Comparison of ENCODE assay signal across 7 mouse cellular contexts in genomic region chr3:60502155-60502987, GRCm38 (mm10). TPM values are rescaled to one million over a fixed set of nuclear protein-coding genes. Genes with fewer than 3 reads are reported as not detected.
A peak's percentile ranks its signal among the peaks of the same experiment; 100 is the strongest.
DNase-seq lines count a peak whose midpoint lies in the region; ATAC-seq and TF ChIP-seq lines count a peak whose summit lies in the region.

No protein-coding gene starts in this region.

- no peak for TF ChIP-seq POLR2A in testis, adult 2 months (IDR thresholded peaks at IDR 0.05; ENCODE audit: control insufficient read depth, low read depth, low read length)

- whole genome bisulfite sequencing in hindbrain, embryonic 16.5 days = 32% methylated on average over 7 of the region's 7 CpGs
- 33% methylated on average over 7 of the region's 7 CpGs for WGBS in midbrain, postnatal 0 days

- no peak for DNase-seq in testis, postnatal 10 days (ENCODE audit: low spot score)
- peak; percentile 27 for DNase-seq in embryo, embryonic 9.5 days (ENCODE audit: extremely low spot score)
- no peak for DNase-seq in midbrain, postnatal 0 days (ENCODE audit: low spot score)
- no peak for DNase-seq in adrenal gland, postnatal 25 days
- no peak for DNase-seq in frontal cortex, postnatal 25 days (ENCODE audit: low spot score in 2 of 2)

- H3K4me1 ChIP-seq in testis, adult 2 months (ENCODE audit: control insufficient read depth, insufficient read depth, low read length) = peaks cover 6% of the 10 kb centered on the region
- peaks cover 25% of the 10 kb centered on the region for H3K4me1 ChIP-seq in hindbrain, embryonic 16.5 days (ENCODE audit: control insufficient read depth, insufficient read depth, low read depth, low read length)
- peaks cover 4% of the 10 kb centered on the region; the same call in 1 of the 2 replicates for H3K4me1 ChIP-seq in midbrain, postnatal 0 days (ENCODE audit: insufficient read depth, low read length)

- peak overlapping the region; percentile 80 for H3K4me2 ChIP-seq in hindbrain, embryonic 16.5 days (ENCODE audit: low read length)
- H3K4me2 ChIP-seq in midbrain, postnatal 0 days (ENCODE audit: low read depth, low read length, poor library complexity, severe bottlenecking) = peak overlapping the region; percentile 83

- no peaks in the 10 kb centered on the region for H3K9me3 ChIP-seq in hindbrain, embryonic 16.5 days (ENCODE audit: control insufficient read depth, low read length)
- no peaks in the 10 kb centered on the region for H3K9me3 ChIP-seq in midbrain, postnatal 0 days (ENCODE audit: low read length)

- H3K36me3 ChIP-seq in testis, adult 2 months (ENCODE audit: control insufficient read depth, insufficient read depth, low read length) = no peaks in the 10 kb centered on the region
- no peaks in the 10 kb centered on the region for H3K36me3 ChIP-seq in hindbrain, embryonic 16.5 days (ENCODE audit: control insufficient read depth, insufficient read depth, low read length)
- H3K36me3 ChIP-seq in midbrain, postnatal 0 days (ENCODE audit: insufficient read depth, low read length) = no peaks in the 10 kb centered on the region

- peak overlapping the region; percentile 73 for H3K27ac ChIP-seq in testis, adult 2 months (ENCODE audit: control insufficient read depth, insufficient read depth, low read depth, low read length)
- H3K27ac ChIP-seq in hindbrain, embryonic 16.5 days (ENCODE audit: low read depth, low read length) = 0 out of 2 replicates have a peak overlapping the region, but pooled peaks have one; percentile 93
- H3K27ac ChIP-seq in midbrain, postnatal 0 days (ENCODE audit: low read depth, low read length) = no peak overlapping the region

- H3K4me3 ChIP-seq in testis, adult 2 months (ENCODE audit: control insufficient read depth, low read depth, low read length) = peak overlapping the region; percentile 33; the same call in 1 of the 2 replicates
- H3K4me3 ChIP-seq in hindbrain, embryonic 16.5 days (ENCODE audit: low read length) = peak overlapping the region; percentile 94
- peak overlapping the region; percentile 97 for H3K4me3 ChIP-seq in midbrain, postnatal 0 days (ENCODE audit: low read depth, low read length)

- peak overlapping the region; percentile 96 for H3K9ac ChIP-seq in hindbrain, embryonic 16.5 days (ENCODE audit: low read depth, low read length)
- H3K9ac ChIP-seq in midbrain, postnatal 0 days (replicated peaks; ENCODE audit: low read length, poor library complexity, severe bottlenecking) = peak overlapping the region; percentile 92

- no peak for ATAC-seq in hindbrain, embryonic 16.5 days
- ATAC-seq in midbrain, postnatal 0 days (ENCODE audit: low FRiP score) = no peak

- no peaks in the 10 kb centered on the region for H3K27me3 ChIP-seq in testis, adult 2 months (ENCODE audit: control insufficient read depth, insufficient read depth, low read length)
- H3K27me3 ChIP-seq in hindbrain, embryonic 16.5 days (replicated peaks; ENCODE audit: control insufficient read depth, insufficient read depth, low read length) = no peaks in the 10 kb centered on the region
- no peaks in the 10 kb centered on the region for H3K27me3 ChIP-seq in midbrain, postnatal 0 days (ENCODE audit: insufficient read depth, low read length)

- TF ChIP-seq CTCF in testis, adult 2 months (IDR thresholded peaks at IDR 0.05; ENCODE audit: control insufficient read depth, insufficient read depth, insufficient replicate concordance, low read depth, low read length) = no peak
- no peak for TF ChIP-seq CTCF in midbrain, postnatal 0 days (IDR thresholded peaks at IDR 0.05)

RNA-seq across cellular contexts. Expression of gene Mbnl1, which starts 29.7 kb away (rescaled TPM):
- 10.1 and 13.2 TPM in 2 replicates for polyA plus RNA-seq in testis, adult 2 months (2012; rRNA removed)
- 45.0 and 54.3 TPM in 2 replicates for polyA plus RNA-seq in hindbrain, embryonic 16.5 days (2015; fragmentation: Nextera tagmentation; extraction: Ambion mirVana)
- 85.9 and 86.0 TPM in 2 replicates for total RNA-seq in midbrain, postnatal 0 days (2014; rRNA removed)
- 46.8 and 55.9 TPM in 2 replicates for polyA plus RNA-seq in midbrain, postnatal 0 days (2015; fragmentation: Nextera tagmentation; extraction: Ambion mirVana)
- total RNA-seq in adrenal gland, postnatal 25 days (2021) = 556 and 573 TPM in 2 replicates

Comparison
In these comparisons a context has a peak if more than half of its experiments do, and no peak if none do; other contexts are left out.
1. H3K4me3 ChIP-seq: peak in every context shown above with its lines; median percentile 97 in midbrain, postnatal 0 days; 94 in hindbrain, embryonic 16.5 days; 33 in testis, adult 2 months.